Mouse (Mus musculus) heart, embryonic 10.5 days (tissue): ENCODE measurements at regions not wholly inside any gene's neighbourhood (a gene's known extent, or its start where the extent isn't known, plus 50 kb on each side); places are given as distances from the start of the nearest gene placed in this dataset.

ENCODE experiments used
- DNase-seq: peaks from one replicate; pipeline ENCODE4 v3.0.0-alpha.2; 2017; ENCODE audit warnings: low spot score
- H3K27ac ChIP-seq: fragments of 300-500 bp; sonication (generic); 2 replicates; pipeline ENCODE4 v1.5.1; 2016; ENCODE audit warnings: mild to moderate bottlenecking
- H3K27me3 ChIP-seq: fragments of 300-500 bp; sonication (generic); 2 replicates; pipeline ENCODE4 v1.6.1; 2016; ENCODE audit warnings: mild to moderate bottlenecking; ENCODE audit not compliant: poor library complexity, insufficient read depth, severe bottlenecking
- H3K36me3 ChIP-seq: fragments of 300-500 bp; sonication (generic); 2 replicates; pipeline ENCODE4 v1.6.1; 2016; ENCODE audit warnings: mild to moderate bottlenecking, moderate library complexity
- H3K4me1 ChIP-seq: fragments of 300-500 bp; sonication (generic); 2 replicates; pipeline ENCODE4 v1.6.1; 2016; ENCODE audit warnings: mild to moderate bottlenecking
- H3K4me3 ChIP-seq: fragments of 300-500 bp; sonication (generic); 2 replicates; pipeline ENCODE4 v1.5.1; 2016; ENCODE audit warnings: mild to moderate bottlenecking, moderate library complexity
- H3K9me3 ChIP-seq: fragments of 300-500 bp; sonication (generic); 2 replicates; pipeline ENCODE4 v1.6.1; 2016; ENCODE audit warnings: mild to moderate bottlenecking, moderate library complexity
- WGBS: fragments of 180-500 bp; shearing (Covaris S2); methylation state at CpG from one replicate; pipeline ENCODE4 v1.1.7; 2016; 5-methylcytosine and 5-hydroxymethylcytosine counted together

GRCm38 (mm10) chr10:104490943-104491631, 297.2 kb downstream of the Gm4340 start:
- no peaks in the 10 kb centered on the region for H3K36me3 ChIP-seq
- DNase-seq, result no peak
- H3K4me3 ChIP-seq, result no peak overlapping the region
- H3K9me3 ChIP-seq, result no peaks in the 10 kb centered on the region
- no peak overlapping the region for H3K27ac ChIP-seq
- 64% methylated on average over 2 of the region's 2 CpGs for WGBS
- H3K4me1 ChIP-seq, result no peaks in the 10 kb centered on the region
- H3K27me3 ChIP-seq, result no peaks in the 10 kb centered on the region
